Mouse (Mus musculus): ENCODE data around the gene Calcoco1.
A peak's percentile ranks its signal among the peaks of the same experiment; 100 is the strongest.

Calcoco1 gene

DNA sequence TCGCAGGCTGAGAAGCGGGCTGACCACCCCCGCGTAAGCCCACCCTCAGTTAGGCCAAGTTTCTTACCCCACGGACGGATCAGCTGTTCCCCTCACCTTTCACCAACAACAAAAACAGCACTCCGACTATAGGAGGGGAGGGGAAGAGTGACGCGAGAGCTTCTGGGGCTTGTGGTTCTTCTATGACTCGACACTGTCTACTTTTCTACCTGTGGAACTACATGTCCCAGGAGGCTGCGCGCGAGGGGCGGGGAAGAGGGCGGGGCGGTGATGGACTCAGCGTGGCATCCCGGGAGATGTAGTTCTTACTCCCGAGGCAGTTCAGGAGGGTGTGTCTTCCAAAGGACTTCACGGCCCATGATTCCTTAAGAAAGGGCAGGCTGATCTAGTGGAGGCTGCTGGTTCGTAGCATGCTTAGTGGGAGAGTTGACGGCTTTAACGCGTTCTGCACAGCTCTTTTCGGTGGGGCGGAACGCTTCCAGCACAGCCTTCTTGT lies at the start of gene Calcoco1:
Gene Calcoco1 (minus strand): TSS at position 199 of the 496 bp plus-strand sequence.
- peak; percentile 98 for DNase-seq

DNA sequence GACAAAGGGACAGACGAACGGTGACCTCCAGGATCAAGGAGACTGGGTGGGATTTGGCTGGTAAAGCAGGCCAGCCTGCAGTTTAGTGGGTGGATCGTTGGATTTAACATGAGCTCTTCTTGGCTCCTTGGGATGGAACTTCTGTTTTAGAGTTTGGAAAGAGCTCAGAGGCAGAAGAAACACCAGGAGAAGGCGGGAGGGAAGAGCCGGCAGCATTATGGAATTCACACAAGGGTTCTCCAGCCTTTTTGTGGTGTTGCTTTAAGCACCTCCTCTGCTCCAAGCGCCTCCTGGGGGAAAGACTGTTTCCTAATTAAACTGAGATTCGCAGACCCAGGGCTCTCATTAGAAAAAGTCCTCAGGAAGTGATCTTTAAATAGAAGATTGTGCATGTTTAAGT lies 48.9 kb upstream of the Calcoco1 start:
- DNase-seq, result no peak

DNA sequence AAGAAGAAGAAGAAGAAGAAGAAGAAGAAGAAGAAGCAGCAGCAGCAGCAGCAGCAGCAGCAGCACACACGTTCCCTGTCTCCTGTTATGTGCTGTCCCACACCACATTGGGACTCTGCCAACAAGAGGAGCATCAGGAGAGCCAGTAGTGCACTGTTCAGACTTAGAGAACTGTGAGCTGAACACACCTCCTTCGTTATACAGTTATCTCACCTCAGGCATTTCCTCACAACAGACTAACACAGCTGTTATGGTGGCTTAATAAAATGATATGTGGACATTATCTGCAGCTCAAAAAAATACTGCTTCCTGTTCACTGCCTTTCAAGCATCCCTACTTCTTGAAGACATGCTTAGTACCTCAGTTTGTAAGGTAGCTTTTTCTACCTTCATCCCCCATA lies 43.2 kb upstream of the Calcoco1 start:
- no peak for DNase-seq

DNA sequence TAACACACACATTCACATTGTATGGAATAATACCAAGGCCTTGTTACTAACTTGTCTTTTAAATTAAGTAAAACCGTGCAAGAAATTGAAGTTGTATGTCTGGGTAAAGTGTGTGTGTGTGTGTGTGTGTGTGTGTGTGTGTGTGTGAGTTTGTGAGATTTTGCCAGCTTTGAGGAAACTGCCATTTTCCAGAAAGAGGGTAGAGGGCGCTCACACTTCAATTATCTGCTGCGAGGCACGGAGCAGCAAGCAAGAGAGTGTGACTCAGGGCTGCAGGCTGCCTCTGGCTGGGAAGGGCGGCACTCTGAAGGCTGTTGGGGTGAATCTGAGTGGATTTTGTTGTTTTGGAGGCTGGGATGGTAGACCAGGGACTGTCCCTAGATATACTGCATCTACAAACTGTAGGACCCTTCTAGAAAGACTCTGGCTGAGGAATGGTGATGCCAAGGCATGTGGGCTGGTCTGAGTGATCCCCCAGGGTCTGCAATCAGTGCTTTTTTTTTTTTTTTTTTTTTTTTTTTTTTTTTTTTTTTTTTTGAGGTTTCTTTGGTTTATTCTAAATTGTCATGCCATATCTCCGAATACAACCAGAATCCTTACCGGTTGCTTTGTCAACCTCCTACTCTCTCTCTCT lies 39.9 kb upstream of the Calcoco1 start:
- DNase-seq, result peak; percentile 36

DNA sequence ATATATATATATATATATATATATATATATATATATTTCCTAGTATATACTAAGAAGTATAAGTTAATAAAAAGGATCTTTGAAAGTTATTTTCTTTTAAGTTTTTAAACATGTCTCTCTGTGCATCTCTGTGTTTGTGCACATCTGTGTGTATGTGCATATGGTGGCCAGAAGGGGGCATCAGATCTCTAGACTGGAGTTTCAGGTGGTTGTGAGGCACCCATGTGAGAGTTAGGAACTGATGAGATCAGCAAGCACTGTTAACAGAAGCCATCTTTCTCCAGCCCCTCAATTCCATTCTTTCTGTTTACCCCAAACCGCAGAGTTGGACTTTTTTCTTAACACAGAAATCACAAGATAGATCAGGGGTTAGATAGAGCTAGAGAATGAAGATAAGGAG lies 35.7 kb upstream of the Calcoco1 start:
- DNase-seq, result no peak

DNA sequence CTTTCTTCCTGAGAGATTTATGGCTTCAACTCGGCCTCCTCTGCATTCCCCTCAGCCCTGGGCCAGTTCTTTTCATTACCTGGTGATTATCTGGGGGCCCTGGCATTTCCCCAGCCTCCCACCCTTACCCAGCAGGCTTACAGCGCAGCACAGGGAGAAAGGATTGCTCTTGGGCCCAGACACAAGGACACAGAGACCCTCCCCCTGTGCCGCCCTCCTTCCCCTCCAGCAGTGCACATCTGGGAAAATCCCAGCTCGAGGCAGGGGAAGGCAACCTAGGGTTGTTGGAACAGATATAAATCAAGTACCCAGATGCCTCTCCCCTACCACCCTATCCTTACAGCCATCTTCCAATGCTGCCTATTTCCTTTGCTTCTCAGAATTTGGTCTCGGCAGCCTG lies 33.1 kb upstream of the Calcoco1 start:
- no peak for DNase-seq

DNA sequence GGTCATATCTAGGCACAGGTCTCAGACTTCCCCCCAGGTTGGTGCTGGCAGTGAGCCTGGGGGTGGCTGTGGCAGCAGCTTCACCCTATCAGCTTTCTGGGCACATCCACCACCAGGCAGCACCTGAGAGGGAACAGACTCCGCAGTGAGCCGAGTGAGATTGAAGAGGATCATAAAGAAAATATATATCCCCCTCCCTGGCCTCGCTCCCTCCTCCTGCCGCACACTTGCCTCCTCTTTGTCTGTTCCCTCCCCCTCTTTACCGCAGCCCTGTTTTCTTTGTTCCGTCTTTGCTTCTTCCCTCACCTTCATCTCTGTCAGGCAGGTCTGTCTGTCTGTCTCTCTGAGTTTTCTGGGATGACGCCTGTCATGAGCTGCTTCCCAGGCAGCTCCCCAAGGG lies 32.4 kb upstream of the Calcoco1 start:
- no peak for DNase-seq

DNA sequence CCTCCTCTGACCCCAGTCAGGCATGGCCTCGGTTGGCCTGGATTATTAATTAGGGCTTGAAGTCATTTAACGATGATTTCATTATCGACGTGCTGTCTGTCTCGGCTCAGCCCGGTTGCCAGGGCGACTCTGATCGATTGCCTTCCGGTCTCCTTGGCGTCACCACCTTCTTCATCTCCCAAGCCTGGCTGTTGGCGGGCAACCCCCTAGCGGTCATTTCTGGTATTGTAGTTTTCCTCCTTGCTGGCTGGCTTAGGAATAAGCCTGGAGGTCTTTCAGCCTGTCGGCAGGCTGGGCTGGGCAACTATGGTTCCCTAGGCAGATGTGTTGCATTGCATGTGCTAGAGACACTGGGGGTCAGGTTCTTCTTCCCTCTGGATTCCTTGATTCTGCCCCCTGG lies 31.2 kb upstream of the Calcoco1 start:
- DNase-seq, result peak; percentile 24

DNA sequence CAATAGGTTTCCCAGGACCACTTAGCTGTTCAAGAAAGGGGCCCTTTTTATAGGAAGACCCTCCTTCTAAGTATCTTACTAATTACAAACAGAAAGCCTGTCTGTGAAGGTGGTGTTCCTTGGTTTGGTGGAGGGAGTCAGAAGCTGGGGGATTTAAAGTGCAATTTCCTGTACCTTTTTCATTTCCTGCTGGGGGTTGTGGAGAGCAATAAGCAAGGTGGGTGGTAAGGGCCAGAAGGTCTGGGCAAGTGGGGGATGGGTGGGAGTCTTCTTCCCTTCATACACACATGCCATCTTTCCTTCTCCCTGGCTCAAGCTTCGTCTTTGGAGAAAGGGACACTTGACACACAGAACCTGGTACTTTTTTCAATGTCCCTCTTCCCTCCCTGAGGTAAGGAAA lies 30.2 kb upstream of the Calcoco1 start:
- DNase-seq, result no peak

DNA sequence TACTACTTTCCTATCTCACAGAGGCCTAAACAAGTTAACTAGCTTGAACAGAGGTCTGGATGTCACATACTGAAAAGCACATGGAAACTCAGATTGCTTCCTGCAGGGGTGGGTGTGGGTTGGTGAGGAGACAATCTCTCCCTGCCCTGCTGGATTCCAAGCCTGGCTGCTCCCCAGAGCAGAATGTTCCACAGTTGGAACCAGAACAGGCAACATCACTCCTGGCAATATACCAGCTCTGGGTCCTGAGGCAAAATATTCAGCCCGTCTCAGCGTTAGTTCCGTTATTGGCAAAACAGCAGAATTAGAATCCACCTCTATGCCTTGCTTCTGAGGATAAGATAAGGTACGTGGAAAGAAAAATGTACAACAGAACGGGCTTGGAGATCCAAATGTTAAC lies 28.3 kb upstream of the Calcoco1 start:
- DNase-seq, result no peak

DNA sequence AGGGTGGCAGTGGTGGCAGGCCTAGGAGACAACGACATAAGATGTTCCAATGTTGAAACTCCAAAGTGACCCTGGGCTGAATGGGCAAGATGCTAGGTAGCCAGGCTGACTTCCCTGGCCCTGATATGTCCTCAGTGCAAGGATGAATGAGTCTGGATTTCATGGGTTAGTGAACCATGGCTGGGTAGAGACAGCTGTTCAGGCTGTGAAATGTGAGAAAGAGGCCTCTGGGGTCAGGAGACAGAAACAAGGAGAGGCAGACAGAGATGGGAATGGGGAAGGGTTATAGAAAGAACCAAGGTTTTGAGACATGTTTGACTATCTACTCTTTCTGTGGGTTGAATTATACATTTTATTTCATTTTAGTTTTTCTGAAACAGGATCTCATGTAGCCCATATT lies 27.1 kb upstream of the Calcoco1 start:
- DNase-seq, result no peak

DNA sequence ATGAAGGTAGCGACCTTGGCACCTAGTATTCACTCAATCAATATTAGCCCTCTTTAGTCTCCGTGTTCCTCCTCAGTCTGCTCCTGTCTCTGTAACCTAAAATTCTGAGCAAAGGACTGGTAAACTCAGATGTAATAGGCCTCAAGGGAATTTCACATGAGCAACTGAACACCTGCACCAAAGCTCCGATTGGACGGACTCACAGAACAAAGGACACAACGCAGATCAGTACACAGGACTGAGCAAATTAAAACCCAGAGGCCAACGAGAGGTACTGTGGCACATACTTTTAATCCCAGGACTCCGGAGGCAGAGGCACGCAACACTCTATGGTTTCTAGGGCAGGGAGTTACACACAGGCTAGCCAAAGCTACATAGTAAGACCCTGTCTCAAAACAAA lies 25.9 kb upstream of the Calcoco1 start:
- DNase-seq, result no peak

DNA sequence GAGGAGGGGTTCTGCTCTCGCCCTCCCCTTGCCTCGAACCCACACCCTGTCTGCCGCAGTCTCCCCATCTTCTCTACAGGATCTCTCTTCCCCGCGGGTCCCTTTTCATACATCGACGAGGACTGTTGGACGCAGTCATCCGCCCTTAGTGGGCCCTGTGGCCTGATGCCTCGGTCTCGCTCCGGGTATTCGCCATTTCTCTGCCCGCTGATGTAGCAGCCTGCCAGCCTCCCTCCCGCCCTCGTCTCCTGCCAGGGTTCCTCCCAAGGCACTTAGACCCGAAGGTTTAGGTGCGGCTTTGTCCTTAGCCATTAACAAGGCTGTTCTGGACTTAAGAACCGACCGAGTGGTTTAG lies 25.3 kb upstream of the Calcoco1 start:
- DNase-seq, result no peak

DNA sequence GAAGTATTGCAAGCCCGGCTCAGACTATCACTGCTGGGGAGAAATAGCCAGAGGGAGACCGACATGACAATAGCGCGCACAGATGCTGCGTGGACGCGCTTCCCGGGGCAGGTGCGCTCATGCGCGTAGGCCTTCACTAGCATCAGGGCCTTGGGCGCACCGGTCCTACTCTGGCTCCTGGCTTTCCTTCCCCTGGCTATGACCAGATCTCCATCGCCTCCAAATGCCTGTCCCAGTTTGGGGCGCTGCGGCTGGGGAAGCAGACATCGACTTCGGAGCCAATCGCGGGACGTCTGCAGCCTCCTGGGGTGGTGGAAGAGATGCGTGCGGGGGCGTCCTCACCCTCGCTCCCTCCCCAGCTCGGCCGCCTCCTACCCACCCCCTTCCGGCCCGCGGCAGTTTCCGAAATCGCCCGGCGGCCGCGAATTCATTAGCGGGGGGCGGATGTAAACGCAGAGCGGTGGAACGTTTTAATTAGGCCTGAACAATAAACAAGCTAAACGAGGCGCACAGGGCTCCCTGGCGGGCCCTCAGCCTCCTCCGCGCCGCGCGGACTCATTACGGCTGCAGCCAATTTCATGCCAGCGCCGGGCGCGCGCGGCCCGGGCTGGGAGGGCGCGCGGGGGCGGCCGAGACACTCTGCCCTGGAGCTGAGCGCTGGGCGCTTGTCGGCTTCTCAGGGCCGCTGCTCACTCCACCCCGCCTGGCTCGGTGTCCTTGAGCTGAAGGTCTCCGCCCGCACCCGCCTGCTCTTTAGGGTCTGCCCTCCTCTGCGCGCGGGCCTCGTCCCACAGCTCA lies 24.7 kb upstream of the Calcoco1 start:
- no peak for DNase-seq

DNA sequence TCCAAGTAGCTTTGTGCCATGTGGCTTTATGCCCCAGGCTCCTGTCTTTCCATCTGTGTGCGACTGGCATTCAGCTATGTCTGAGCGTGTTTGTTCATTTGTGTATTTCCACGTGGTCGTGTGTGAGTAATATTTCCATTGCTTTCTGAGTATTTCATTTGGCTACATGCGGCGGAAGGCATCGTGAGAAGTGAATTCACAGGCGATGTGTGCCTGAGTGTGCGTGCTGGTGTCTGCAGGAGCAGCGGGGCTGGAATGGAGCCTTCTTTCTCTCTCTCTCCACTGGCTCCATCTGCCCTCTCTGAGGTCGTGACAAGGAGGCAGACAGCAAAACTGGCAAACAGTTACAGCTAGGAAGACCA lies 24.1 kb upstream of the Calcoco1 start:
- DNase-seq, result no peak

DNA sequence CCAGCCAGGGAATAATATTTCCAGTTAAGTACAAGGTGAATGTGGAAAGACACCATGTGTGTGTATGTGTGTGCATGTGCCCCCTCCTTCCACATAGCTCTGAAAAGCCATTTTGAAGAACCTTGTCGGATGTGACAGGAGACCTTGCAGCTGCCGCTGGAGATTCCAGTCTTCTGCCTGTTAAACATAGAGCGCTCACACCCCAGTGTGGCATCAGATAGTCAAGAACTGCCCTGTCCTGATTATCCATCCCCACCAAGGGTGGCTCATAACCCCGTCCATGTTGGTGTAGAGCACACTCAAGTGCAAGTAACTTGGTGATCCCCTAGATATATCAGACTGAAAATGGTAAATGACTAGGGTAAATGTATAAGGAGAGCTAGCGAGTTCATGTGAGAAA lies 23.4 kb upstream of the Calcoco1 start:
- no peak for DNase-seq

DNA sequence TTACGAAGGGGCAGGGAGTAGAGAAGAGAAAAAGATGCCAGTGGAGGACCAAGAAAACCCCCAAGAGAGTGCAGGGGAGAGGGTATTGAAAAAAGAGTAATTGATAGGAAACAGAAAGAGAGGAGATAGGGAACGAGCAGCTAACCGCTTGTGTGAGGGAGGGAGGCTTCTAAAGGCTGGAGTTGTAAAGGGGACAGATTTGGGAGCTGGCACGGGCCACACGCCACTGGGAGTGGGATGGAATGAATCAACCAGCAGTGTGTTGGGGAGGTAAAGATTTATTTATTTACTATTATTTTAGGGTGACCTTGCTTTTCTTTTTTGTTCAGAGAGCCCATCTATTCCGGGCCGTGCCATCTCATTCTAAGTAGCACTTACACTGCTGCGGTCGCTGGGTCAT lies 22.9 kb upstream of the Calcoco1 start:
- DNase-seq, result no peak

DNA sequence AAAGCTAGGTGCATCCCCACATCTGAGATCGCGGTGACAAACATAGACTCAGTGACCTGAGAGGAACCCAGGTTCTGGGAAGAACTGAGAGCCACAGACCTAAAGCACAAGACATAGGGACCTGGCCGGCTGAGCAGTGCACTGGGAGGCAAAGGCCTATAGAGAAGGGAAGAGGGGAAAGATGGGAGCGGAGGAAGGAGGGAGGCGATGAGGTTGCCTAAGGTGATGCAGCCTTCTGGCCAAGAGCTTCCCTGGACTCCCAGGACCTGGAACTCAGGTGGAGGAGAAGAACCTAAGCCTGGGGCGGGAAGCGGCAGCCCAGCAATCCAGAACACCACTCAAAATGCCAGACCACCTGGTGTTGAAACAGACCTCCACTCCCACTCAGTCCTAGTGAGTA lies 22.4 kb upstream of the Calcoco1 start:
- DNase-seq, result no peak

DNA sequence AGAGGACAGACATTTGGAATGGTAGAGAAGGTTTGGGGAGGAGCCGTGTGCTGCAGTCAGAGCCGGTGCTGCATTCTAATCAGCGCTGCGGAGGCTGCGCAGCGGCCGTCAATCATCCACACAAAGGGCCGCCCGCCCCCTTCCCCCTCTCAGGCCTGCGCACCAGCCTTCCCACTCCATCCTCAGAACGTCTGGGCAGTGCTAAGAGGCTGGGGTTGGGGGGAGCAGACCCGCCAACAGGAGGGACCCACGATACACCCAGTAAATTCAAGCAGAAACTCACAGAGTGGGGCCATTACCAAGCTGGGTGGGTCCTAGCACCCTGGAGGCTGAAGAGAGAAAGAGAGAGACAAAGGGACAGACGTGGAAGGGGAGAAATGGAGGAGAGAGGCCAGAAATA lies 22.0 kb upstream of the Calcoco1 start:
- DNase-seq, result no peak

DNA sequence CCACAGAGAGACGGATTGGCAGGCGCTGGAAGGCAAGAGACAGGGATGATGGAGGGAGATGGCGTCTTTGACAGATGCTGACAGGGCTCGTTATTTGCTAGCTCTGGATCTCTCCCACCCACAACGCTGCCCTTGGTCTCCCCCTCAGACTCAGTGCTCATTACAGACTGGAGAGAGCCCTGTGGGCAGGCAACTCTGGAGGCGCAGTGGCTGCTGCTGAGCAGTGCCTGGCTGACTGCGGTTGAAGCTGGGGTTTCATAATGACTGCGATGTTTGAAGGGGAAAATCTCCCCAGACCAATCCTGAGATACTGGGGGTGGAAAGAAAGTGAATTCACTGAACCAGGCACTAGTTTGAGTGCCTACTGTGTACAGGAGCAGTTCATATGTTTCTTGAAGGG lies 21.2 kb upstream of the Calcoco1 start:
- no peak for DNase-seq

DNA sequence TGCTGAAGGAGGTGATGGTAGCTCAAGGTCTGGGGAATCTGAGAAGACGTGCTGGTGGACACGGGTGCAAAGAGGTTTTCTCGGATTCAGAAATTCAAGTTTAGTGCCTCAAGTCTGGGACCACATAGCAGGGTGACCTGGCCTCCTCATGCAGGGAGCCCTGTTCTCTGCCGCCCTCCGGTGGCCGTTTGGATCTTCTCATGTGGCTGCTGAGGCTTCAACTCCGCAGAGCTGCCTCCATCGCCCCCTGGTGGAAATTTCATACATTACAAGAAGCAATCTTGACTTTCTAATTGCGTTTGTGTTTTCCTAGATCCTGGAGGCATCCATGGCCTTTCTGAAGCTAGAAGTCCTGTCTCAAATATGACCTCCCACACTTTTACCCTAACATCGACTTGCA lies 20.6 kb upstream of the Calcoco1 start:
- peak; percentile 85 for DNase-seq

DNA sequence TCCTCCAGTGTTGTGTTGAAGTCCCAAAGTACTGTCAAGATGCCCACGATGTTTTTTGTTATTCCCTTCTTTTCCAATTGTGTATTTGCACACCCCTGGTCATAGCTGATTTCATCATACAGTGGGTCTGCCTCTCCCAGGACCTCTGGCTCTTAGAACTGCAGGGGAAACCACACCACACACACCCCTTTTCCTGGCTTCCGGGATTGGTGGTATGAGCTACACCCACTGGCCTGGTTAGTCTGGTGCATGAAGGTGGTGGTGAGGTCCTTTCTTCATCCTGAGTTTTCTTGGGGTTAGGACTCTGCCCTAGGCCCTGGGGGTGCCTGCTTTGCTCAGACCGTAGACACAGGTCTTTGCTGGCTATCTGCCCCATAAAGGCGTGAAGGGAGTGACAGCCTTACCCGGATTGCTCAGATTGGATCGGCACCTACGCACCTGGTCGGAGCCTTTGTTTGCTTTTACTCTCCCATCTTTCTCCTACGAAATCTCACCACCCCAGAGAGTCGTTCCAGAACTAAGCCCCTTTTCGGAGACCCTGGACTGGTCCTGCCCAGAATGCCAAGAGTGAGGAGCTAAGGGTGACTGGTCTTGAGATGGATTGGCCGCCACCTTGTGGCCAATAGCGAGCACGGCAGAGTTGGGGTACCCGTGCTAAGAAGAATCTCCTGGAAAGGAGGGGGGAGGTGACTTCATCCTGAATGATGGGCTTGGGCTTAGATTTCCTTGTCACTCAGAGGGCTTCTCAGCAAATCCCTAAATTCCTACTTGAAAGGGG lies 17.7 kb upstream of the Calcoco1 start:
- DNase-seq, result peak; percentile 44

DNA sequence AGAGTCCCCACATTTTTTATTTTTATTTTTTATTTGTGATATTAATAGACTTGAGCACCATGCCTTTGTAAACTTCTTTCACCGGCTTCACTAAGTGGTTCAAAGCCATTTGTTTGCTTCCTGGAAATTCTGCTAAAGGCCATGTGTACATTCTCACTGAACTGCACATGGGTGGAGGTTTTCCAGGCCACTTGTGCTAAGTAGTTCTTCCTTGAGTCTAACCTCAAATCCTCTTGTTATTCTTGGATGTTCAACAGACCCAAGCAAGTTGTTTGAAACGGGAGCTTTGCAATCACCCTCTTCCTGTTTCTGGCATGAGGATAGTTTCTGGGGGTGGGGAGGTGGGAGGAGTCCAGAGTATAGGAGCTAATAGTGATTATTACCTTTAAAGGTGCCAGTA lies 16.5 kb upstream of the Calcoco1 start:
- no peak for DNase-seq

DNA sequence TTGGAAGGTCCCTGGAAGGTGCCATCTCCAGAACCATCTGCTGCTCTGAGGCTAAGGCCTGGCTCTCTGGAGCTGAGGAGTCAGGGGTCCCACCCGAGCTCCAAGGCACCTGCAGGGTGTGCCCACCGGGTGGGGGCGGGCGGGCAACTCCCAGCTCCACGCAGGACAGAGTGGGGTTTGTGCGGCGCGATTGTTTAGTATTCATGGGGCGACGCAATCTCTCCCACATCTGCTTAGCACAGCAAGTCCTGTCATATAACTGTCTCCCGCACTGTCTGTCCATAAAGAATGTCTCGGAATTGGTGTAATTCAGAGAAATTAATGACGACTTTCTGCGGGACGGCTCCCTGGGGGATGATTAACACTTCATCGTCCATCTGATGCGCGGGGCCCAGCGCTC lies 15.1 kb upstream of the Calcoco1 start:
- no peak for DNase-seq

Data from kidney, adult 11 months (tissue).